Mouse (Mus musculus) right cerebral cortex, postnatal 25 days (tissue): ENCODE results near the gene 4933406M09Rik.

Experiments used
- DNase-seq: peaks from one replicate; pipeline ENCODE4 v3.0.0; 2022

The 4933406M09Rik gene

DNA sequence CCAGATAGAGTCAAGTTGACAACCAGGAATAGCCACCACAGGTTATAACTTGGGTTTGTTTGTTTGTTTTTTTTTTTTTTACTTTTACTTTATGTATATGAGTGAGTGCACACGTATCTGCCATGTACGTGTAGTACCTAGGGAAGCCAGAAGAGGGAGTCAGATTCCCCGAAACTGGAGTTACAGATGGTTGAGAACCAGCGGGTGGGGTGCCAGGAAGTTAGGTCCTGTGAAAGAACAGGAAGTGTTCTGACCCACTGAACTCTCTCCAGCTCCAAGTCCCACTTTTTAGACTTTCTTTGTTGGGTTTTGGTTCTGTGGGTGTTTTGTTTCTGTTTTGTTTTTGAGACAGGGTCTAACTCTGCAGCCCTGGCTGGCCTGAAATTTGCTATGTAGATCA lies 49.7 kb downstream of the 4933406M09Rik start:
- DNase-seq: no peak

DNA sequence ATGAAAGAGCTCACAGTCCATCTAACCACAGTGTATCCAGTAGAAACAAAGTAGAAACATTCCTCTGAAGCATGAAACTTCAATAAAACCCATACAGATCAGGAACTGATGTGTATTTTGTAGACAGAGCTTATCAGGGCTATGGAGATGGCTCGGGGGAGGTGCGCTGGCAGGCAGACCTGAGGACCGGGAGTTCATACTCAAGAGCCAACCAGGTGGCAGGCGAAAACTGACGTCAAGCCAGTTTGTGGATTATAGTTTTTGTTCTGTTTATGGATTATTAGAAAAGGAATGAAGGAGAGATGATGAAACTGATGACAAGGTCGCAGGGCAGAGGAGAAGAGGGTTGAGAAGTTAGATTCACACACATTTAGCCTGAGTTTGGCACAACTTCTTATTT lies 54.7 kb downstream of the 4933406M09Rik start:
- no peak for DNase-seq
